Mouse (Mus musculus) forebrain, embryonic 11.5 days (tissue): ENCODE measurements around the gene Zhx3. TPM values are rescaled to one million over a fixed set of nuclear protein-coding genes. Genes with fewer than 3 reads are reported as not detected.

Experiments used
- polyA plus RNA-seq: library from polyadenylated mRNA; unstranded; fragments of >200 nt; fragmentation: Nextera tagmentation; extraction: Ambion mirVana; gene quantifications from 2 replicates; pipeline ENCODE4 v1.2.1, GENCODE M21; 2014

The Zhx3 gene
- polyA plus RNA-seq, 1 experiment from 2014 or later: 10.0 TPM

Other genes with a start within 250 kb of the Zhx3 start
- gene Top1, start 227.1 kb downstream of the Zhx3 start, polyA plus RNA-seq: 118 and 140 TPM in 2 replicates
- 80.7 and 80.8 TPM in 2 replicates for gene Plcg1, start 141.7 kb downstream of the Zhx3 start, polyA plus RNA-seq
- 0.20 and 1.1 TPM in 2 replicates for gene Lpin3, start 7.7 kb upstream of the Zhx3 start, polyA plus RNA-seq
- gene Emilin3, start 39.3 kb upstream of the Zhx3 start, polyA plus RNA-seq: 1.9 and 2.2 TPM in 2 replicates
- gene Chd6, start 236.1 kb upstream of the Zhx3 start, polyA plus RNA-seq: 39.8 and 45.2 TPM in 2 replicates